Mouse (Mus musculus): Measurements from ENCODE around the gene Tsfm. TPM values are rescaled to one million over a fixed set of nuclear protein-coding genes. Genes with fewer than 3 reads are reported as not detected.
"Not testable (repeated sequence)": the region's sequence is repeated elsewhere in the genome, so short reads cannot be mapped to it uniquely, and the experiment has no call there.

Gene Tsfm
- polyA plus RNA-seq, 1 experiment from 2014 or later = 69.6 TPM

GRCm38 (mm10) chr10:127072270-127072669 is 41.6 kb upstream of the Tsfm start:
- ATAC-seq (ENCODE audit: insufficient number of reproducible peaks, low FRiP score, low TSS enrichment, low read depth) = not testable (repeated sequence)
- 90% methylated on average over 4 of the region's 4 CpGs for WGBS

GRCm38 (mm10) chr10:127071203-127071602 is 40.6 kb upstream of the Tsfm start:
- Histone ChIP-seq H3K4me1 (peaks cover 26% of the 10 kb centered on the region), H3K9ac (peak overlapping the region; percentile 54), H3K36me3 (peaks cover 24% of the 10 kb centered on the region), H3K4me3 (peak overlapping the region; percentile 68), H3K27ac (no peak overlapping the region), H3K4me2 (peak overlapping the region; percentile 74), H3K9me3 (no peaks in the 10 kb centered on the region), H3K27me3 (peaks cover 16% of the 10 kb centered on the region)
- no peak for ATAC-seq (ENCODE audit: insufficient number of reproducible peaks, low FRiP score, low TSS enrichment, low read depth)
- 73% methylated on average over 9 of the region's 9 CpGs for WGBS

More at GRCm38 (mm10) chr10:127072270-127072669, 41.6 kb upstream of the Tsfm start:
- not testable (repeated sequence) for H3K27ac ChIP-seq, H3K9me3 ChIP-seq, H3K4me2 ChIP-seq, H3K9ac ChIP-seq, H3K4me3 ChIP-seq
- Histone ChIP-seq H3K27me3 (peaks cover 26% of the 10 kb centered on the region), H3K36me3 (peaks cover 13% of the 10 kb centered on the region), H3K4me1 (peaks cover 26% of the 10 kb centered on the region)

- WGBS = 1% methylated on average over 36 of the region's 36 CpGs
- H3K4me2 ChIP-seq = peak within 1 kb of the TSS; percentile 74
- no peaks in the 10 kb centered on the region for H3K9me3 ChIP-seq
- H3K4me1 ChIP-seq = peaks cover 30% of the 10 kb centered on the region
- H3K36me3 ChIP-seq = peaks cover 31% of the 10 kb centered on the region
- H3K9ac ChIP-seq = peak within 1 kb of the TSS; percentile 54
- H3K27me3 ChIP-seq = peaks cover 8% of the 10 kb centered on the region
- H3K4me3 ChIP-seq = peak within 1 kb of the TSS; percentile 68
- peak; percentile 88 for ATAC-seq (ENCODE audit: insufficient number of reproducible peaks, low FRiP score, low TSS enrichment, low read depth)
- peak within 1 kb of the TSS; percentile 95 for H3K27ac ChIP-seq
Observed at GRCm38 (mm10) chr10:127070190-127071121, 39.8 kb upstream of the Tsfm start, which contains the start of gene Tspan31. Gene Tspan31 (minus strand): TSS chr10:127070264.

GRCm38 (mm10) chr10:127069281-127070189 is 38.9 kb upstream of the Tsfm start:
- no peaks in the 10 kb centered on the region for H3K9me3 ChIP-seq
- peak overlapping the region; percentile 74 for H3K4me2 ChIP-seq
- peak overlapping the region; percentile 51 for H3K9ac ChIP-seq
- H3K27ac ChIP-seq = peak overlapping the region; percentile 95
- H3K27me3 ChIP-seq = no peaks in the 10 kb centered on the region
- 7% methylated on average over 30 of the region's 30 CpGs for WGBS
- H3K4me3 ChIP-seq = peak overlapping the region; percentile 68
- peaks cover 37% of the 10 kb centered on the region for H3K4me1 ChIP-seq
- ATAC-seq (ENCODE audit: insufficient number of reproducible peaks, low FRiP score, low TSS enrichment, low read depth) = peak; percentile 66; the same call in 1 of the 2 replicates
- peaks cover 40% of the 10 kb centered on the region for H3K36me3 ChIP-seq

GRCm38 (mm10) chr10:127068360-127069038 is 37.9 kb upstream of the Tsfm start:
- Histone ChIP-seq H3K4me2 (peak overlapping the region; percentile 74), H3K36me3 (peaks cover 40% of the 10 kb centered on the region), H3K9ac (peak overlapping the region; percentile 10; the same call in 1 of the 2 replicates), H3K4me3 (peak overlapping the region; percentile 68), H3K9me3 (no peaks in the 10 kb centered on the region), H3K4me1 (peaks cover 39% of the 10 kb centered on the region), H3K27ac (peak overlapping the region; percentile 95), H3K27me3 (no peaks in the 10 kb centered on the region)
- WGBS = 71% methylated on average over 9 of the region's 9 CpGs
- ATAC-seq (ENCODE audit: insufficient number of reproducible peaks, low FRiP score, low TSS enrichment, low read depth) = no peak

- no peaks in the 10 kb centered on the region for H3K9me3 ChIP-seq
- no peak overlapping the region for H3K4me2 ChIP-seq
- peaks cover 40% of the 10 kb centered on the region for H3K36me3 ChIP-seq
- H3K4me1 ChIP-seq = peaks cover 39% of the 10 kb centered on the region
- no peak overlapping the region for H3K9ac ChIP-seq
- no peak overlapping the region for H3K27ac ChIP-seq
- no peak overlapping the region for H3K4me3 ChIP-seq
- 93% methylated on average over 14 of the region's 14 CpGs for WGBS
- ATAC-seq (ENCODE audit: insufficient number of reproducible peaks, low FRiP score, low TSS enrichment, low read depth) = no peak
- H3K27me3 ChIP-seq = no peaks in the 10 kb centered on the region
Observed at GRCm38 (mm10) chr10:127066519-127067018, 35.9 kb upstream of the Tsfm start.

GRCm38 (mm10) chr10:127065981-127066380 is 35.3 kb upstream of the Tsfm start:
- Histone ChIP-seq H3K4me2 (no peak overlapping the region), H3K27ac (no peak overlapping the region), H3K9me3 (no peaks in the 10 kb centered on the region), H3K27me3 (peaks cover 4% of the 10 kb centered on the region; the same call in 1 of the 2 replicates), H3K4me1 (peaks cover 36% of the 10 kb centered on the region), H3K9ac (no peak overlapping the region), H3K4me3 (no peak overlapping the region), H3K36me3 (peaks cover 40% of the 10 kb centered on the region)
- WGBS = 86% methylated on average over 9 of the region's 9 CpGs
- no peak for ATAC-seq (ENCODE audit: insufficient number of reproducible peaks, low FRiP score, low TSS enrichment, low read depth)

- H3K36me3 ChIP-seq = peaks cover 40% of the 10 kb centered on the region
- 10% methylated on average over 37 of the region's 37 CpGs for WGBS
- peak overlapping the region; percentile 88 for H3K27ac ChIP-seq
- H3K4me1 ChIP-seq = peaks cover 38% of the 10 kb centered on the region
- peak overlapping the region; percentile 80 for H3K9ac ChIP-seq
- peak overlapping the region; percentile 76 for H3K4me2 ChIP-seq
- no peak for ATAC-seq (ENCODE audit: insufficient number of reproducible peaks, low FRiP score, low TSS enrichment, low read depth)
- peaks cover 13% of the 10 kb centered on the region for H3K27me3 ChIP-seq
- H3K9me3 ChIP-seq = no peaks in the 10 kb centered on the region
- peak overlapping the region; percentile 82 for H3K4me3 ChIP-seq
Observed at GRCm38 (mm10) chr10:127063913-127064870, 33.6 kb upstream of the Tsfm start.

GRCm38 (mm10) chr10:127063239-127063872 is 32.7 kb upstream of the Tsfm start, which contains the start of gene Cdk4:
Gene Cdk4 (plus strand): TSS chr10:127063534.
- H3K27ac ChIP-seq = peak within 1 kb of the TSS; percentile 88
- under 1% methylated on average over 46 of the region's 46 CpGs for WGBS
- peak within 1 kb of the TSS; percentile 80 for H3K9ac ChIP-seq
- peak within 1 kb of the TSS; percentile 82 for H3K4me3 ChIP-seq
- H3K4me1 ChIP-seq = peaks cover 38% of the 10 kb centered on the region
- H3K9me3 ChIP-seq = no peaks in the 10 kb centered on the region
- H3K4me2 ChIP-seq = peak within 1 kb of the TSS; percentile 76
- peaks cover 38% of the 10 kb centered on the region for H3K36me3 ChIP-seq
- peak; percentile 93 for ATAC-seq (ENCODE audit: insufficient number of reproducible peaks, low FRiP score, low TSS enrichment, low read depth)
- H3K27me3 ChIP-seq = peaks cover 13% of the 10 kb centered on the region

- H3K36me3 ChIP-seq = peaks cover 31% of the 10 kb centered on the region
- no peak overlapping the region for H3K9ac ChIP-seq
- 70% methylated on average over 5 of the region's 5 CpGs for WGBS
- no peak overlapping the region for H3K4me2 ChIP-seq
- ATAC-seq (ENCODE audit: insufficient number of reproducible peaks, low FRiP score, low TSS enrichment, low read depth) = no peak
- no peak overlapping the region for H3K27ac ChIP-seq
- H3K4me1 ChIP-seq = peaks cover 37% of the 10 kb centered on the region
- no peaks in the 10 kb centered on the region for H3K9me3 ChIP-seq
- no peak overlapping the region for H3K4me3 ChIP-seq
- H3K27me3 ChIP-seq = peaks cover 13% of the 10 kb centered on the region
Observed at GRCm38 (mm10) chr10:127062503-127062902, 31.9 kb upstream of the Tsfm start.
